Mouse (Mus musculus) stomach, postnatal 0 days (tissue): Measurements from ENCODE around the gene Msh3.

Source experiments
- CTCF ChIP-seq: IDR thresholded peaks from 2 replicates; pipeline ENCODE4 v1.5.1; 2016; ENCODE audit warnings: antibody characterized with exemption, low read depth, mild to moderate bottlenecking, moderate library complexity
- EP300 ChIP-seq: optimal IDR thresholded peaks from 2 replicates; pipeline ENCODE3; 2016; ENCODE audit warnings: antibody characterized with exemption

DNA sequence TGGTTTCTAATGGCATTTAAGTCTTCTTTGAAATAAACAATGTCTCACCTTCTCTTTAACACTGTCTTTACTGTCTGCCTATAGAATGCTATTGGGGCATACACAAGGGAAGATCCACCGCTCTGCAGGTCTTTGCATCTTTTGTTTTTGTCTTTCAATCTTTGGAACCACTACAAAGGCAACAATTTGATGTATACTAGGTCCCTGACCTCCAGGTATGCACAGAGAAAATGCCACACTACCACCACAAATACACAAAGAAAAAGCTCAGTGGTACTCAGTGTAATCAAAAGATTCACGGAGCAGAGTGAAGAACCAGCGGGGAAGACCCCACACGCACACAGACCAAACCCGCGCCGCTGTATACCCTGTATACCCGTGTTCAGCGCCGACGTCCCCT is 49.1 kb downstream of the Msh3 start, which contains the start of gene Gm20379:
- no peak for TF ChIP-seq CTCF
- no peak for TF ChIP-seq EP300
